Mouse (Mus musculus): Measurements from ENCODE around the gene Cgref1. TPM values are rescaled to one million over a fixed set of nuclear protein-coding genes. Genes with fewer than 3 reads are reported as not detected.

The Cgref1 gene
- 3.7 and 4.4 TPM in 2 replicates for polyA plus RNA-seq (2014; fragmentation: Nextera tagmentation; extraction: Ambion mirVana)

GRCm38 (mm10) chr5:30944956-30945781, at the start of gene Cgref1:
TSS of gene Cgref1 (minus strand) at chr5:30945591.
- H3K4me3 ChIP-seq (ENCODE audit: low read depth, low read length), result peak within 1 kb of the TSS; percentile 38
- 5% methylated on average over 44 of the region's 44 CpGs for WGBS
- DNase-seq (ENCODE audit: low spot score) (peak; percentile 51), ATAC-seq (replicated peaks; ENCODE audit: insufficient number of reproducible peaks, low FRiP score, low TSS enrichment, low read depth) (peak; percentile 54; the same call in 1 of the 2 replicates)
- peaks cover 3% of the 10 kb centered on the region for H3K27me3 ChIP-seq (ENCODE audit: control insufficient read depth, insufficient read depth, low read length)
- H3K4me1 ChIP-seq (ENCODE audit: control insufficient read depth, insufficient read depth, low read length), result no peaks in the 10 kb centered on the region
- no peaks in the 10 kb centered on the region for H3K9me3 ChIP-seq (replicated peaks; ENCODE audit: control insufficient read depth, low read length)
- no peak within 1 kb of the TSS for H3K27ac ChIP-seq (replicated peaks; ENCODE audit: low read depth, low read length)
- H3K4me2 ChIP-seq (ENCODE audit: low read depth, low read length), result peak within 1 kb of the TSS; percentile 96
- no peaks in the 10 kb centered on the region for H3K36me3 ChIP-seq (replicated peaks; ENCODE audit: control insufficient read depth, insufficient read depth, low read depth, low read length)
- H3K9ac ChIP-seq (replicated peaks; ENCODE audit: low read length), result peak within 1 kb of the TSS; percentile 67

GRCm38 (mm10) chr5:30994074-30994473, 48.7 kb upstream of the Cgref1 start:
- ATAC-seq (replicated peaks; ENCODE audit: insufficient number of reproducible peaks, low FRiP score, low TSS enrichment, low read depth), result no peak
- no peaks in the 10 kb centered on the region for H3K4me1 ChIP-seq (ENCODE audit: control insufficient read depth, insufficient read depth, low read length)
- no peaks in the 10 kb centered on the region for H3K9me3 ChIP-seq (replicated peaks; ENCODE audit: control insufficient read depth, low read length)
- no peak overlapping the region for H3K27ac ChIP-seq (replicated peaks; ENCODE audit: low read depth, low read length)
- no peak overlapping the region for H3K4me2 ChIP-seq (ENCODE audit: low read depth, low read length)
- H3K9ac ChIP-seq (replicated peaks; ENCODE audit: low read length), result no peak overlapping the region
- no peak overlapping the region for H3K4me3 ChIP-seq (ENCODE audit: low read depth, low read length)
- WGBS, result 76% methylated on average over 3 of the region's 3 CpGs
- no peaks in the 10 kb centered on the region for H3K27me3 ChIP-seq (ENCODE audit: control insufficient read depth, insufficient read depth, low read length)
- DNase-seq (ENCODE audit: low spot score), result no peak
- no peaks in the 10 kb centered on the region for H3K36me3 ChIP-seq (replicated peaks; ENCODE audit: control insufficient read depth, insufficient read depth, low read depth, low read length)

- Histone ChIP-seq H3K9me3 (replicated peaks; ENCODE audit: control insufficient read depth, low read length) (no peaks in the 10 kb centered on the region), H3K27me3 (ENCODE audit: control insufficient read depth, insufficient read depth, low read length) (no peaks in the 10 kb centered on the region), H3K4me1 (ENCODE audit: control insufficient read depth, insufficient read depth, low read length) (no peaks in the 10 kb centered on the region), H3K4me3 (ENCODE audit: low read depth, low read length) (no peak overlapping the region), H3K4me2 (ENCODE audit: low read depth, low read length) (no peak overlapping the region), H3K27ac (replicated peaks; ENCODE audit: low read depth, low read length) (no peak overlapping the region), H3K9ac (replicated peaks; ENCODE audit: low read length) (no peak overlapping the region), H3K36me3 (replicated peaks; ENCODE audit: control insufficient read depth, insufficient read depth, low read depth, low read length) (no peaks in the 10 kb centered on the region)
- DNase-seq (ENCODE audit: low spot score), result no peak
- no peak for ATAC-seq (replicated peaks; ENCODE audit: insufficient number of reproducible peaks, low FRiP score, low TSS enrichment, low read depth)
- WGBS, result 72% methylated on average over 5 of the region's 5 CpGs
These were observed 47.7 kb upstream of the Cgref1 start for GRCm38 (mm10) chr5:30992980-30993676.

- H3K4me3 ChIP-seq (ENCODE audit: low read depth, low read length), result no peak overlapping the region
- H3K27ac ChIP-seq (replicated peaks; ENCODE audit: low read depth, low read length), result no peak overlapping the region
- WGBS, result 18% methylated on average over 2 of the region's 2 CpGs
- ATAC-seq (replicated peaks; ENCODE audit: insufficient number of reproducible peaks, low FRiP score, low TSS enrichment, low read depth) (no peak), DNase-seq (ENCODE audit: low spot score) (peak; percentile 58)
- H3K36me3 ChIP-seq (replicated peaks; ENCODE audit: control insufficient read depth, insufficient read depth, low read depth, low read length), result no peaks in the 10 kb centered on the region
- no peaks in the 10 kb centered on the region for H3K4me1 ChIP-seq (ENCODE audit: control insufficient read depth, insufficient read depth, low read length)
- no peak overlapping the region for H3K4me2 ChIP-seq (ENCODE audit: low read depth, low read length)
- no peaks in the 10 kb centered on the region for H3K27me3 ChIP-seq (ENCODE audit: control insufficient read depth, insufficient read depth, low read length)
- H3K9ac ChIP-seq (replicated peaks; ENCODE audit: low read length), result no peak overlapping the region
- no peaks in the 10 kb centered on the region for H3K9me3 ChIP-seq (replicated peaks; ENCODE audit: control insufficient read depth, low read length)
These were observed 37.0 kb upstream of the Cgref1 start for GRCm38 (mm10) chr5:30982357-30982756.

- Histone ChIP-seq H3K9me3 (replicated peaks; ENCODE audit: control insufficient read depth, low read length) (no peaks in the 10 kb centered on the region), H3K4me1 (ENCODE audit: control insufficient read depth, insufficient read depth, low read length) (no peaks in the 10 kb centered on the region), H3K27ac (replicated peaks; ENCODE audit: low read depth, low read length) (no peak overlapping the region), H3K4me2 (ENCODE audit: low read depth, low read length) (no peak overlapping the region), H3K4me3 (ENCODE audit: low read depth, low read length) (no peak overlapping the region), H3K9ac (replicated peaks; ENCODE audit: low read length) (no peak overlapping the region), H3K36me3 (replicated peaks; ENCODE audit: control insufficient read depth, insufficient read depth, low read depth, low read length) (no peaks in the 10 kb centered on the region), H3K27me3 (ENCODE audit: control insufficient read depth, insufficient read depth, low read length) (no peaks in the 10 kb centered on the region)
- WGBS, result 74% methylated on average over 9 of the region's 9 CpGs
- ATAC-seq (replicated peaks; ENCODE audit: insufficient number of reproducible peaks, low FRiP score, low TSS enrichment, low read depth), result no peak
- no peak for DNase-seq (ENCODE audit: low spot score)
These were observed 29.7 kb upstream of the Cgref1 start for GRCm38 (mm10) chr5:30974870-30975656.

GRCm38 (mm10) chr5:30969440-30969839, 24.0 kb upstream of the Cgref1 start:
- ATAC-seq (replicated peaks; ENCODE audit: insufficient number of reproducible peaks, low FRiP score, low TSS enrichment, low read depth), result no peak
- H3K4me1 ChIP-seq (ENCODE audit: control insufficient read depth, insufficient read depth, low read length), result no peaks in the 10 kb centered on the region
- H3K9me3 ChIP-seq (replicated peaks; ENCODE audit: control insufficient read depth, low read length), result no peaks in the 10 kb centered on the region
- H3K27ac ChIP-seq (replicated peaks; ENCODE audit: low read depth, low read length), result no peak overlapping the region
- no peak for DNase-seq (ENCODE audit: low spot score)
- WGBS, result 76% methylated on average over 2 of the region's 2 CpGs
- no peak overlapping the region for H3K4me3 ChIP-seq (ENCODE audit: low read depth, low read length)
- H3K27me3 ChIP-seq (ENCODE audit: control insufficient read depth, insufficient read depth, low read length), result no peaks in the 10 kb centered on the region
- H3K36me3 ChIP-seq (replicated peaks; ENCODE audit: control insufficient read depth, insufficient read depth, low read depth, low read length), result no peaks in the 10 kb centered on the region
- no peak overlapping the region for H3K4me2 ChIP-seq (ENCODE audit: low read depth, low read length)
- H3K9ac ChIP-seq (replicated peaks; ENCODE audit: low read length), result no peak overlapping the region

GRCm38 (mm10) chr5:30968416-30968815, 23.0 kb upstream of the Cgref1 start, which contains the start of gene Tcf23:
TSS of gene Tcf23 (plus strand) at chr5:30968662.
- no peaks in the 10 kb centered on the region for H3K36me3 ChIP-seq (replicated peaks; ENCODE audit: control insufficient read depth, insufficient read depth, low read depth, low read length)
- no peak within 1 kb of the TSS for H3K4me2 ChIP-seq (ENCODE audit: low read depth, low read length)
- H3K27me3 ChIP-seq (ENCODE audit: control insufficient read depth, insufficient read depth, low read length), result no peaks in the 10 kb centered on the region
- 75% methylated on average over 8 of the region's 8 CpGs for WGBS
- ATAC-seq (replicated peaks; ENCODE audit: insufficient number of reproducible peaks, low FRiP score, low TSS enrichment, low read depth) (no peak), DNase-seq (ENCODE audit: low spot score) (no peak)
- H3K9me3 ChIP-seq (replicated peaks; ENCODE audit: control insufficient read depth, low read length), result no peaks in the 10 kb centered on the region
- H3K9ac ChIP-seq (replicated peaks; ENCODE audit: low read length), result no peak within 1 kb of the TSS
- no peaks in the 10 kb centered on the region for H3K4me1 ChIP-seq (ENCODE audit: control insufficient read depth, insufficient read depth, low read length)
- no peak within 1 kb of the TSS for H3K27ac ChIP-seq (replicated peaks; ENCODE audit: low read depth, low read length)
- H3K4me3 ChIP-seq (ENCODE audit: low read depth, low read length), result no peak within 1 kb of the TSS
